Mouse (Mus musculus): Measurements from ENCODE around the gene Dlx6. TPM values are rescaled to one million over a fixed set of nuclear protein-coding genes. Genes with fewer than 3 reads are reported as not detected.

The Dlx6 gene
- total RNA-seq, 2 experiments from 2014 or later = not detected

DNA sequence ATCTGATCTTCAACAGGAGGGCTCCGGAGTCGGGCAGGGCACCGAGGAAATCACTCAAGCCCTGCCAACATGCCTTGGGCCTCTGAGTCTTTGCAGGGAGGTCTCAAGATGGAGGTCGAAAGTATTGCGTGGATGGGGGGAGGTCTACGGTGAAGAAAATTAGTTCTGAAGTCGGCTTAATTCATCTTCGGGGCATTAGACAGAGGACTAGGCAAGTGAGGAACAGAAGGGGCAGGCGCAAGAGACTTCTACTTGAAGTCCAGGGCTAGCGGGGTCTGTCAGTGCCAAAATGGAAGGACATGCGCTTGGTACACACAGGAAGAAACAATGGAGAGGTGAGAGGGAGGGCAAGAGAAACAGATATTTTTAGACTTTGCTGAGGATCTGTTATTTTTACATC, 12.0 kb downstream of the Dlx6 start:
- ATAC-seq (replicated peaks; ENCODE audit: low FRiP score, poor library complexity, severe bottlenecking) = no peak

GRCm38 (mm10) chr6:6875676-6876075, 12.5 kb downstream of the Dlx6 start:
- ATAC-seq (replicated peaks; ENCODE audit: low FRiP score, poor library complexity, severe bottlenecking) = no peak

DNA sequence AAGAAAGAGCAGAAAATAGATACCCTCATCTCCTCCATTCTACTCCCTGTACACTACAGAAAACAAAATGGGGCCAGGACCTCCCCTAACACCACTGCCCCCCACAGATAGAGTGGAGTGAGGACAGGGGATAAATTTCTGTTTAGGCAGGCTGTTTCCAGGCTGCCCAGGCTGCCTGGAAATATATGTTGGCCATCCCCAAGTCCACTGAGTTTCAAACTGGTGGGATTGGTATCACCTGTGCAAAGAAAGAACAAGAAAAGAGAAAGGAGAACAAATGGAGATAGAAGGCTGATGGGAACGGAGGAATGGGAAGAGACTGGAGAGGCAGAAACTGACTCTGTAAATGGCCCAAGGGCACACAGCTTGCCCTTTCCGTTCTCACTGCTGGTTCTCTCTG, 13.1 kb downstream of the Dlx6 start:
- no peak for ATAC-seq (replicated peaks; ENCODE audit: low FRiP score, poor library complexity, severe bottlenecking)

- ATAC-seq (replicated peaks; ENCODE audit: low FRiP score, poor library complexity, severe bottlenecking) = no peak
Measured at GRCm38 (mm10) chr6:6876731-6877130, 13.6 kb downstream of the Dlx6 start.

DNA sequence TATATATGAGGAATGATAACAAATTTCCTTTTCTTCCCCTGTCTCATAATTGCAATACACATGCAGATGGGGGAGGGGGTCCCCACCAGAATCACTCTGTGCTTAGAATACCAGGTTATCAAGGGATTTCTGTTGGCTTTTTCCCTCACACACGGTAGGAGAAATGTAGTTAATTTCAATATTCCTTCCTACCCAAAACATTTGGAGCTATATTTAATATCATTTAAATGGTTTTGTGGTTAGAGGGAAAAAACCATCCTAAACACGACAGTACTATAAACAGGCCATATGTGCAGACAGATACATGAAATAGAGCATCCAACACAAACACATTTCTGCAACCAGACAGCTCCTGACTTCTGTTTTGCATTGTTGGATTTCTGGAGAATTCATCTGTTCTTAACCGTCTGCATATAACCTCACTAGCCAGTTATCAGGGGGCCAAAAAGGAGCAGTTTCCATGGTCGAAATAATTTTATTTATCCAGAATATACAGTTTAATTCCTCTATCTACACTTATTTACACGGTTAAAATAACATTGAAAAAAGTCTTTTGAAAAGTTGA, 14.3 kb downstream of the Dlx6 start:
- no peak for ATAC-seq (replicated peaks; ENCODE audit: low FRiP score, poor library complexity, severe bottlenecking)

- ATAC-seq (replicated peaks; ENCODE audit: low FRiP score, poor library complexity, severe bottlenecking) = no peak
Measured at GRCm38 (mm10) chr6:6877981-6878840, 15.1 kb downstream of the Dlx6 start.

DNA sequence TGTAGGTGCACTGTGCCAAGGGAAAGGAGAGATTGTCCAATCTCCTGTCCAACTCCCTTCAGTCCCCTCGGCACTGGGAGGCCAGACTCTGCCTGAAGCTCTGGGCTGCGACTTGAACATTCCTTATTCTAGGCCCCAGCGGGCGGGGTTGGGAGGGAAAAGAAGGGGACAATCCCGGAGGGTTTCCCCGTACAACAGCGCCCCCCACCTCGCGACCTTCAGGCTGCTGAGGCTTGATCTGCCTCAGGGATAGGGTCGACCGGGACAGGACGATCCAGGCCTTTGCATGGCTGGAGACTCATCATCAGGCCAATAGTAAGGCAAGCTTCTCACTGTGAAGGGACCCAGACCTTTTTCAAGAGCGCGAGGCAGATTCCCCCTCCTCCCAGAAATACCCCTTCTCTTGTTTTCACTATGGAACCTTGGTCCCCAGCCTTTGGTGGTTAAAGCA, 15.7 kb downstream of the Dlx6 start:
- no peak for ATAC-seq (replicated peaks; ENCODE audit: low FRiP score, poor library complexity, severe bottlenecking)

GRCm38 (mm10) chr6:6879371-6880325, 16.5 kb downstream of the Dlx6 start:
- no peak for ATAC-seq (replicated peaks; ENCODE audit: low FRiP score, poor library complexity, severe bottlenecking)

- ATAC-seq (replicated peaks; ENCODE audit: low FRiP score, poor library complexity, severe bottlenecking) = no peak
Measured at GRCm38 (mm10) chr6:6880361-6881114, 17.4 kb downstream of the Dlx6 start.

DNA sequence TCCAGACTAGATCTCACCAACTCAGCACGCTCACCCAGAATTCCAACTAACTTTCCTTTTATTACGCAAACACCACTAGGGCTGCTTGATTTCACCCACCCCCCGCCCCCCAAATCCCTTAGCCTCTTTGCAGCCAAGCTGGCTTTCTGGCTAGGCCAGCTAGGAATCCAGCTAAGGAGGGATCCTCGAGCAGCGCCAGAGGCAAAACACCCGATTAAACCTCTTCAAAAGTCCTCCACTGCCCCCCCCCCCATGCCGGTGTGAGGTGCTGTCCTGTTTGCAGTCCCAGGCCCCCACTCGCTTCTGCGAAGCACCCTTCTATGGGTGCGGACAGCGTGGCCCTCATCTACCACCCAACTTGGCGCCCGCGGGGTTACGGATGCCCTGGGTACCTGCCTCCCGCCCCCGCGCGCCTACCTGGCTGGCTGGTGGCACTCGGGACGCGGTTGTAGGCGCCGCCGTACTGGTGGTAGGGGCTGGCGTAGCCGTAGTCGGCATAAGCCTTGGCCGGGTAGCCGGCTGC, 18.0 kb downstream of the Dlx6 start:
- no peak for ATAC-seq (replicated peaks; ENCODE audit: low FRiP score, poor library complexity, severe bottlenecking)

GRCm38 (mm10) chr6:6881638-6882190, 18.6 kb downstream of the Dlx6 start, which contains the start of gene Dlx5:
TSS of gene Dlx5 (minus strand) at chr6:6882085.
- no peak for ATAC-seq (replicated peaks; ENCODE audit: low FRiP score, poor library complexity, severe bottlenecking)

DNA sequence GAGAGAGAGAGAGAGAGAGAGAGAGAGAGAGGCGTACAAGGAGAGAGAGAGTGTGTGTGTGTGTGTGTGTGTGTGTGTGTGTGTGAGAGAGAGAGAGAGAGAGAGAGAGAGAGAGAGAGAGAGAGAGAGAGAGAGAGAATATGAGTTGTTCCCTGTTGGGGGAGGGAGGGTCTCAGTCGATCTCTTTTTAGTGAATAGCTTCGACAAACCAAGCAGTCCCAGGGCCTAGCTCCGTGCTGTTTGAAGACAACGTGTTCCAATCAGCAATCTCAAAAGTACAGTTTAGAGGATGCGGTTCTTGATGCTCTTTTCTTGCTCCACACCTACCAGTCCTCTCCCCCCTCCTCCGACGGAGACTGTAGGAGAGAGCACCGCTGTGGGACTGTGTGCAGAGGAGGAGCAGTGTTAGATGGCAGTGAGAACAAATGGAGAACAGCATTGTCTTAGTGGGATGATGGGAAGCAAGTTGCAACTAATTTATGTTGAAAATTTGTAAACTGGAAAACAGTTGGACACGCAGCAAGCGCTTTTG, 19.2 kb downstream of the Dlx6 start:
- ATAC-seq (replicated peaks; ENCODE audit: low FRiP score, poor library complexity, severe bottlenecking) = no peak

GRCm38 (mm10) chr6:6884897-6885296, 21.8 kb downstream of the Dlx6 start:
- no peak for ATAC-seq (replicated peaks; ENCODE audit: low FRiP score, poor library complexity, severe bottlenecking)

DNA sequence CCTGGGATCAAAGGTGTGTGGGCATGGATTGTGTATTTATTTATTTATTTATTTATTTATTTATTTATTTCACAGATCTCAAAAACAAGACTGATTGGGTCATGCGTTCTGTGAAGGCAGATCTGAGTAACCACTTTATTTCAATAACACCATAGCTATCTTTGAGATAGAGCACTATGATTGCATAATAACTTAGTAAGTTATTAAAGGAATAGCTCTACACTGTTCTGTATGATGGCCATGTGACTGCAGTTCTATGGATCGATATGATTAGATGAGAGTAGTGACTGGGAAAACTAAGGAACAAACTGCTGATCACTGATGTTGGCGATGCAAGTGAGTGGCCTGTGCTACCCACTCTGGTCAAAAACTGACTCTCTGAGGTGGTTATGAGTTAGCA, 23.1 kb downstream of the Dlx6 start:
- ATAC-seq (replicated peaks; ENCODE audit: low FRiP score, poor library complexity, severe bottlenecking) = no peak

GRCm38 (mm10) chr6:6890047-6890446, 26.9 kb downstream of the Dlx6 start:
- ATAC-seq (replicated peaks; ENCODE audit: low FRiP score, poor library complexity, severe bottlenecking) = no peak

DNA sequence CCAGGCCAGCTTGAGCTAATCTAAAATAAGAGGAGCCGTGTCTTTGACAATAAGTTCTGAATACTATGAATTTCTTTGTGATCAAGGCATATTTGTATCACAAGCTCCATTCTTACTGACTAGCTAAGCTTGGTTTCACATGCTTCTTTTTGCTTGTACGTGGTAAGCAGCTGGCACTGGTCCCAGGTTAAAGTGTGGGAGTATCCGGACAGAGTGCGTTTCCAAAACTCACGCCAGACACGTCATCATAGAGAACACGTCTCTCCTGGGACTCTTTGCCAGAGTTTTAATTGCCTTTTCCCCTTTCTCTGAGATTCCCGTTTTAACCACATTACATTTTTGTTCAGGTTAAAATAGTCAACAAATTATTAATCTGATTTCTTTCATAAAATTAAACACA, 46.5 kb downstream of the Dlx6 start:
- ATAC-seq (replicated peaks; ENCODE audit: low FRiP score, poor library complexity, severe bottlenecking) = no peak

DNA sequence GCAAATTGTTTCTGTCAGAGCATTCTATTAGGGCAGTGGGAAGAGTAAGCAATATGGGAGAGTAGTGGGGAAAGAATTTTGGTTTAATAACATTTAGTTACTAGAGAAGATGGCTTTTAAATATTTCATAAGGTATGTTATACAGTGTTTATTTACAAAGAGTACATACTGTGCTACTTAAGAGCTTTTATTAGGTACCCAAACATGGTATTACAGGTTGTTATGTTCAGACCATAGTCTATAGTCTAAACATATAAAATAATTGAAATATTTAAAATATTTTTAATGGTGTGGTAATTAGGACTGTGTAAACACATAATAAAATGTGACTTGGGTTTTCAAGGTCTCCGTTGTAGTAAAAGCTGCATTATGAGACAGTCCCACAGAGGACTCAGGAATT, 51.2 kb downstream of the Dlx6 start:
- no peak for ATAC-seq (replicated peaks; ENCODE audit: low FRiP score, poor library complexity, severe bottlenecking)

DNA sequence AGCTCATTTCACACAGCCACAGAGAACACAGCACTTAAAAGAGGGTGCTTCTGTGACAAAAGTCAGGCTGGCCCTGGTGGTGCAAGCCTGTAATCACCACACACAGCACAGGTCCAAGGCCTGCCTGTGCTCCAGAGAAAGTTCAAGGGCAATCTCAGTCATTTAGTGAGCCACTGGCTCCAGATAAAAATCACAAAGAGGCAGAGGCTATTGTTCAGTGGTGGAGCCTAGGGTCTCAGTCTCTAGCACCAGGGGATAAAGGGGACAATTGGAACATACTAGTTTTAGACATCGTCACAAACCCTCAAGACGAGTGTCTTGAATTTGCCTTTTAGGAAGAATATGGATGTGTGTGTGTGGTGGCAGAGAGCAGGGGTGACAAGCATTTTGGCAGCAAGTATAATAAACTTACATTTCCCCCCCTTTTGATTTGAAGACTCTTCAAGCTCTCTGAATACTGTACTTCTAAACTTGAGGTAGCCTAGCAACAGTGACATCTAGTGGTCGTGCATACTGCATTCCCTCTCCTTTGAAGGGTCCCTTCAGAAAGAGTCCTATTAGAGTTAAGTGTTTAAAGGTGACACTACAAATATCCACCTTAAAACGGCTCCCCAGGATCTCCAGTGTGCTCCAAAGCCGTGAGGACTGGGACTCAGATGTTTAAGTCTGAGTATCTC, 51.9 kb downstream of the Dlx6 start:
- ATAC-seq (replicated peaks; ENCODE audit: low FRiP score, poor library complexity, severe bottlenecking) = no peak
